Mouse (Mus musculus) induced T-regulatory cell, adult 2 months (primary cell): Measurements from ENCODE around the gene Cdk18.

Source experiments
- DNase-seq: peaks from one replicate; pipeline ENCODE4 v3.0.0-alpha.2; 2012; ENCODE audit warnings: low read depth

Cdk18 gene

DNA sequence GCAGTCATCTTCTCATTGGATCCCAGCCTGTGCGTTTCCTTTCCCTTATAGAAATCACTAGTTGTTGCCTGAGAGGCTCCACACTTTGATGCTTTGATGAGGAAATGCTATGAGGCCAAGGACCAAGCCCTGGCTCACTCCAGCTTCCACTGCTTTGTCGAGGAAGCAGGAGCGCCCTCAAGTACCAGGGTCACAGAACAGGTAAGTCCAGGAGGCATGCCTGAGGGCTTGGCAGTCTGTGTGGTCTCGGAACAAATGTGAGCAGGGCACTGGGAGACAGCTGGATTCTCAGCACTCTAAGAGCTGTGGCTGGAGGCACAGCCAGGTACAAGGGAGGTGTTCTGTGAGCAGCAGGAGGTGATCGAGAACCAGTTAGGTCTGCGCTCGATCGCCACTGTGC lies 27.1 kb downstream of the Cdk18 start:
- no peak for DNase-seq

DNA sequence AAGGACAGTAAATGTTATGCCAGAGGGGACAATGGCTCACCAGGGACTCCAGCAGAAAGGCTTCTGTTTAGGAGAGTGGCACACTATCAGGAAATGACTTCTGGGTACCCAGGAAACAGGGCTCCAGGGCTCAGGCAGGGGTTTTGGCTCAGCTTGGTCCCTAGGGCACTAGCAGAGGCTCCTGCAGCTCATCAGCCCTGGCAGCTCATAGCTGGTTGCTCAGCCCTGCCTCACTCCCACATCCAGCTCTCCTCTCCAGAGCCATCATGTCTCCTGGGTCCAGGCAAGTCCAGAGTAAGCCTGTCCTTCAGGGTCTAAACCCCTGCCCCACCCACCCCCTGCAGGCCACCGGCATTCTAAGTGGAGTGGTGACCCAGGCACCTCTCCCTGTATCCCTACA lies 28.1 kb downstream of the Cdk18 start:
- no peak for DNase-seq

DNA sequence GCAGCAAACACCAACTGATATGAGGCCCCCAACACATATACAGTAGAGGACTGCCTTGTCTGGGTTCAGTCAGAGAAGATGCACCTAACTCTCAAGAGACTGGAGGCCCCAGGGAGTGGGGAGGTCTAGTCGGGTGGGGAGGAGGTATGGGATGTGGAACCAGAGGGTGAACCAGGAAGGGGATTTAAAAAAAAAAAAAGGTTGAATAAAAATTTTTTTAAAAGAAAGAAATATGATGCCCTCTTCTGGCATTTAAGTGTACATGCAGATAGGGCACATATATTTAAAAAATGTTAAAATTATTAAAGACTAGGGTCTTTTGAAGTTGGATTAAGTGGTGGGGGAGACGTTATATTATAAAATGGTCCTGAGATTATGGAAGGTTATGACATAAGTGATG lies 30.1 kb downstream of the Cdk18 start:
- no peak for DNase-seq

DNA sequence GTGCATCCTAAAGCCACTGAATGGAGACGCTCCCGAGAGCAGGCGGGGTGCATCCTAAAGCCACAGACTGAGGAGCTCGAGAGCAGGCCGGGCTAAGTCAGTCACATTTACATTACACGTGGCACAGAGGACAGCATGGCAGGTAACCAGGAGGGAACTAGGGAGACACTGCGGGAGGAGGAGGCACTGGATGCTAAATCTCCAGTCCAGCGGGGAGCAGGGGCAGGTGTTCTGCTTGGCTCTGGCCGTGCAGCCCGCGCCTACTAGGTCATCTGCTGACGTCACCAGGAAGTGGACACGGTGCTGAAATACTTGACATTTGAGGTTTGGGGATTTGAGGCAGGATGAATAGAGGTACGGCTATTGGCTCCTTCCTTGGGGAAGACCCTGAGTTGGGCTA lies 35.1 kb downstream of the Cdk18 start:
- no peak for DNase-seq

DNA sequence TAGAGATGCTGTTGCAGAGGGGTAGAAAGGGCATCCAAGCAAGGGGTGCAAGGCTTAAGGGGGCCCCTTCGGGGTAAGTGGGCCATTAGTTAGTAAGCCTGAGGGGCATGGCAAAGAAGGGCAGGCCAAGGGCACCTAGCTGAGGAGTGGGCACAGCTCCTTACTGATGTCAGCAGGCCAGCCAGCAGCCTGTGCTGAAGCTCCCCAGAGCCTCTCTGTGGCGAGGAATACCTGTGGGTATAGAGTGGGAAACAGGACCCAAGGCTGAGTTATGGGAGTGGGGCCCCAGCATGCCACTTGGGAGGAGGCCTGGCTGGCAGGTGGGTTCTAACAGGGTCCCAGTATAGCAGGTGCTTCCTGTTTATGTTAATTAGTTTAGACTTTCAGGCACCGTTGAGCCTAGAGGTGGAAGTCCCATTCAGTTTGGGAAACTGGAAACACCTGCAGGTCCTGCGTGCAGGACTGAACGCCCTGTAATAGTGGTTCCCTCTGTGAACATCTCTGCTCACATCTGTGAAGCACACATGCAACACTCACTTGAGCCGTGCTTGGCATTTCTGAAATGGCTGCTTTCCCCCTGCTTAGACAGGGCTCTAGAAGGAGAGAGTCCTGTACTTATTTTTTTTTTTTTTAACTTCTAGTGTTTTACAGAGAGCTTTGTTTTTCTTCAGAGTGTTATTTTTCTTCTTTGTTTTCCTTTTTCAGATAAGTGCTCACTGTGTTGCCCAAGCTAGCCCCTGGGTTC lies 37.4 kb downstream of the Cdk18 start:
- no peak for DNase-seq

DNA sequence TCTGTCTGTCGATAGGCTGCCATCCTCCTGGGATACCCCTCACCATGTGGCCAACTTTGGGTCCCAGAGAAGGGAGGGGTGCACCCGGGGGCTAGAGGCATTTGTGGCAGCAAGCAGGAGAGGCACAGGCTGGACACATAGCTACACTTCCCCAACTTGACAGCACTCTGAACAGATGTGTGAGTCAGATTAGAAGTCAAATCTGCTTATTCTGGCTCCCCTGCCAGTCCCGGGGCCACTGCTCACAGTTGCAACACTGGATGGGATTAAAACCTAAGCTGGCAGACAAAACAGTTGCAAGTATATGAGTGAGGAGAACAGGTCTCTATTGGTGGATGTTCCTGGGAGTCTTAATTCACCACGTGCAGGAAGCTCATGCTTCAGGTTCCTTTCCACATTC lies 39.7 kb downstream of the Cdk18 start:
- DNase-seq = no peak

DNA sequence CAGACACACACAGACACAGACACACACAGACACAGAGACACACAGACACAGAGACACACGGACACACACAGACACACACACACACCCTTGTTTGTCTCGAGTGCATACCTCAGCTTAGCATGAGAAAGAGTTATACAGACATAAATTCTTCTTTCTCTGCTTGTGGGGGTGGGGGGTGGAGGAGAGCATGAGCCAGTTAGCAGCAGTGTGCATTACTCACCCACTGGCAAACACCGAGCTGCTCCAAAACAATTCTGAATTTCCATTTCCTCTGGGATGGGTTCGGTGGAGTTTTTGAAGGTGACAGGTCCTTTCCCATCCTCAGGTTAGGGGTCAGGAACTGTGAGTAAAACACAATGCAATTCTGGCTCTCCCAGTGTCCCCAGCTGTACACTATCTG lies 40.5 kb downstream of the Cdk18 start:
- DNase-seq = no peak

DNA sequence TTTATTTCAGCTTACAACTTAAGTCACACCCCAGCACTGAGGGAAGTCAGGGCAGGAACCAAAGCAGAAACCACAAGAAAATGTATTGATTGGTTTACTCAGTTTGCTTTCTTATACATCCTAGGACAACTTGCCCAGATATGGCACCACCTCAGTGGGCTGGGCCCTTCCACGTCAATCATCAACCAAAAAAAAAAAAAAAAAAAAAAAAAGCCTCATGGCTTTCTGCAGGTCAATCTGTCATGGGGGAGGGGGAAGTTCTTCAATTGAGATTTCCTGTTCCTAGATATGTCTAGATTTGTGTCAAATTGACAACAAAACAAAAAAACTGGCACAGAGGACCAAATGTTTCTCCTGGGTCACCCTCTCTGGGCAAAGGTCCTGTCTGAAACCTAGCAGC lies 41.4 kb downstream of the Cdk18 start:
- no peak for DNase-seq

DNA sequence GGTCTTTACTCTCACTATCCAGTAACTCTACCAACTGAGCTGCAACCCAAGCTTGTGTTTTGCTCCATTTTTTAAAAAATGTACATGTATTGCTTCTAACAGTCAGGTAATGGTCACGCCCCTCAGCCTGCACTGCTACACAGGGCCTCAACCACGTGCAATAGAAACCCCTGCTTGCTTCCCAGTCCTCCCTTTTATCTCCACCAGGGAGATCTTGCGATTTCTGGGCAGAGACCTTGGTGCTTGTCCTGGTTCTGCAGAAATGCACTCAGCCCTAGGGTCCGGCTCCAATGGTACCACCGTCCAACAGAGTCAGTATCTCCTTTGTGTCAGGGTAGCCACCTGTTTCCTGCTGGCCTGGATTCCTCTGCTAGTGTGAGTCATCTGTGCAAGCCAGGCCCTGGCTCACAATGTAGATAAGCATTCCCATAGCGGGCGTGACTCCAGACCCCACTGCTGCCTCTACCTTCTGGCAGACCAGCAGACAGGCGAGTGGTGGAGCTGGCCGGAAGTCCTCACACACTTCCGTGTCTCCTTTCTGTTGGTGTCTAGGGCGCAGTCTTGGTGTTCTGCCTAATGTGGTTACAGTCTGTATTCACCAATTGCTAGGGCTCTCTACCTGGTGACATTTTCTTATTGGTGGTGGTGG lies 44.0 kb downstream of the Cdk18 start:
- no peak for DNase-seq

DNA sequence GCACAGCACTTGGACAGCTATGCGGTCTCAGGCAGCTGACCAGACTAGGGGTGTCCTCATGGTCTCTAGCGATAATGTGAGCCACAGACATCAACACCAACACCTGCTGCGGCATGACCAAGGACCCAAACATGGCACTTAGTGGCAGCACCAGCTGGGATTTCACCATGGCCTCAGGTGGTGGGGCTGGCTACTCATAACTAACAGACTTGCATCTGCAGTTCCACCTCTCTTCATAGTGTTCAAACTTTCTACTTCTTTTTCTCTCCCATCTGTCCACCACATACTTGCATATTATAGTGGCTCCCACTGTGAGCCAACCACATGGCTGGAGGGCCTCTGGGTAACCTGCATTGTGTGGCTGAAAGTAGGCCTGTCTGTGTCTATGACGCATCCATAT lies 46.2 kb downstream of the Cdk18 start:
- DNase-seq = no peak

DNA sequence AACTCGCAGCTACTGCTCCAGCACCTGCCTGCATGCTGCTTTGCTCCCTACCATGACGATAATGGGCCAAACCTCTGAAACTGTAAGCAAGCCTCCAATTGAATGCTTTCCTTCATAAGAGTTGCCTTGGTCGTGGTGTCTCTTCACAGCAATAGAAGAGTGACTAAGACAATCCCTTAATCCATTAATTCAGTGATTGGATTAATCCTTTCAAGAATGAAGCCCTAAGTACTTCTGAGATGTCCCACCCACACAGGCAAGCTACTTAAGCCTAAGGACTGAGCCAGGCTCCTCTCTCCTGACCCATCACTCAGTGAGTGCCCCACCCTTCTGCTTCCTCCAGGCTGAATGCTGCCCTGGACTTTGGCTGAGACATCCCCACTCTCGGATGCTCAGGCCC lies 49.2 kb downstream of the Cdk18 start:
- DNase-seq = no peak

DNA sequence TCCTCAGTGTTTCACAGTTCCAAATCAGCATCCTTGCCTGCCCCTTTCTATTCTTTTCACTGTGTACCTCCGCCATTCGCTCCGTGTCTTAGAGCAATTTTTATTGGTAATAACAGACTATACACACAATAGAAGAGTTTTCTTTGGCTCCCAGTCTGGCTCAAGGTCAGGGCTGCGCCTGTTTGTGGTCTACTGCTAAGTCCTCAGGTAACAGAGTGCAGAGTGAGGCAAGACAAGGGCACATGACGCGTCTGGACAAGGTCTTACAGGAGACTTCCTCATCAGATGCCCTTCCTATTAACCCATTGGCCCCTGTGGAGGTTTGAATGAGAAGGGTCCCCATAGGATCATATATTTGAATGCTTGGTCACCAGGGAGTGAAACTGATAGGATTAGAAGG lies 49.7 kb downstream of the Cdk18 start:
- DNase-seq = no peak

DNA sequence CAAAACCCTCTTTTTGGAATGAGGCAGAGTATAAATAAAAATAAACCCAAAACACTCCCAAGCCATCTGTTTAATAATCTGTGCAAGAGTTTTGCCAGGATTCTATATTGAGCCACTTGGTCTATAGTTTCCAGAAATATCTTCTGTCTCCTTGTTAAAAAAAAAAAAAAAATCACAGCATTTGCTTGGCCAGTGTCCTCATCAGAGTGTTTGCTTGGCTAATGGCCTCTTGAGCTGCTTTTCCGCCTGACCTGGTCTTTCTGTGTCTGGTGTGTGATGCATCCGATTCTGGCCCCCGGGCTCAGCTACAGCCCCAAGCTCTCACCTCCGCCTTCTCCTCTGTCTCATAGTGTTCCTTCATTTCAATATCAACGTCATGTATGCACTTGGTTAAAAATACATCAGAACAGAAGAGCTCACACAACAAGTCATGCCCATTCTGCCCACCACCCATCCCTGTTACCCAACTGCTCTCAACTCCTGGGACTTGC lies 51.3 kb downstream of the Cdk18 start:
- DNase-seq = no peak

DNA sequence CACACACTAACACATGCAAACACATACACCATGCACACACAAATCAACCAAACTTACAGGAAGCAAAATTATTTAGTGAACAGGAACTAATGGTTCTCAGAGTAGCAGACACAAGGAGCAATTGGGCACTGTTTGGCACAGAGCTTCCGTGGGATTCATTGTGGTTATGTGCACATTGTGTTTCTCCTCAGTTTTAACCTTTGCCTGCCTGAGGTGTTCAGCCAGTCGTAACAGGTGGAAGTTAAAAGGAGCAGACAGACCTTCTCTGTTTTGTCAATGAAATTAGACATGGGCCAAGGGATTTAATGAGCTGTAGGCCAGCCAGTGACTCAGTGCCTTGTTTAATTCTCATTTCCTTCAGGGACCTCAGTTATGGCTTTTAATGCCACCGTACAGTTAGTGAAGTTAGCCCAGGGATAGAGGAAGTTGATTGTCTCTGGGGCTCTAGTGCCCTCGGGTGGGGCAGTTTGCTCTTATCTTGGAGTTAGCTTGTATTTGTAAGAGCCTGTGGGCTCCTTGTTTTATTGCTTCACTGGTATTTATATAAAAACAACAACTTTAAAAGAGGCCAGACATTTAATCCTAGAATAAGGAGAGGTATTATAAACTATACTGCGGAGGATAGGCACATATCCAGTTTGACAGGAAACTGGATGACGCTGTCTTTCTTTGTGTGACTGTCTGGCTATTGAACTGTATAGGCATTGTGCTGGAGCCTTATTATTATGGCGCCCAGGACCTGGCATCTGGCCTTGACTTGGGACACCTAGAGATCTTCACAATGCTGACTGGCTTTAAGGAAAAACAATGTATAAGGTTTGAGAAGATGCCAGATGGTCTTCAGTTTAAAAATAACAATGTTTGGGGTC lies 54.1 kb downstream of the Cdk18 start:
- DNase-seq = no peak

DNA sequence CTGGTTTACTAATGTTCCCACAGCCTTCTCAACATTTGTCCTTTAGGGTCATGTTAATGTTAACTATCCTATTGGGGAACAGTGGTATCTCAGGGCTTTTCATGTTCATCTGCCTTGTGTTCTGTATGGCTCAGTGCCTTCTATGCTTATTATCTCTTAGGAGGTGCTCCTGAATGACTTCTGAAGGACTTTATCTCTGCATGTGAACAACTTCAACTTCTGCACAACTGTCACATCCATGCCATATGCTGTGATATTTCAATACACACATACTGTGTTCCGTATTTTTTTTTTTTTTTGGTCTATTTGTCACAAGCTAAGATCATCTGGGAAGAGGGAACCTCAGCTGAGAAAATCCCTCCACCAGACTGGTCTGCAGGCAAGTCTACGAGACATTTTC lies 61.1 kb downstream of the Cdk18 start:
- DNase-seq = no peak

DNA sequence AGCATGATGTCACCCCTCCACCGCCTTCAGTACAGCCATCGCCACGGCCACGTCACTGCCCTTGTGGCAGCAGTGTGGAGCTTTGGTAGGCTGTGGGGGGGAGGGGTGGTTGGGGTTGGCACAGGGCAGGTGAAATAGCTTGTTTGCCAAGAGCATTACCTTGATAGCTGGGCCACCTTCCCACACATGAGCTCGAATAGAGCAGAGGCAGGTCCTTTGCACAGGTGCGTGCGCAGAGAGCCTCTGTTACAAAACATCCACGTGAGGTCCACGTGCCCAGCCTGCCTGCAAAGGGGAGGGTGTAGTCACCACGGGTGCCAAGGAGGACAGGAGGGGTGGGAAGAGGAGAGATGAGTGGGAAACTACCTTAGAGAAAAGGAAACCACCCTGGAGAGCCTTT lies 63.9 kb downstream of the Cdk18 start:
- DNase-seq = no peak

DNA sequence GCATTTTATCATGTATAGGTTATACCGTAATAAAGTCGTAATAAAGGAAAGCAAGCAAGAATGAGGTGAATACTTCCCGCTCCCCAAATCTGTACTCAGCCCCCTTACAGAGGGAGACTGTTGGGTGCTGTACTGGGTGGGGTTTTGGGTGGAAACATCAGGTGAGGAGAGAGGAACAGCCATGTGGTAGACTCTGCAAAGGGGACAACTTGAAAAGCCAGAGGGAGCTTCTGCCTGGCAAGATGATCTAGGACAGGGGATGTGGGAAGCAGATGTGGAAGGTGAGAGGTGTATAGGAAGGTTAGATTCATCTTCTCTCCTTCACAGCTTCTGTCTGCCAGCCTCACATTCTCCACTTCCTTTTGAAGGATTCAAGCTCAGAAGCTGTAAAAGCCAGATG lies 68.8 kb downstream of the Cdk18 start:
- DNase-seq = no peak

DNA sequence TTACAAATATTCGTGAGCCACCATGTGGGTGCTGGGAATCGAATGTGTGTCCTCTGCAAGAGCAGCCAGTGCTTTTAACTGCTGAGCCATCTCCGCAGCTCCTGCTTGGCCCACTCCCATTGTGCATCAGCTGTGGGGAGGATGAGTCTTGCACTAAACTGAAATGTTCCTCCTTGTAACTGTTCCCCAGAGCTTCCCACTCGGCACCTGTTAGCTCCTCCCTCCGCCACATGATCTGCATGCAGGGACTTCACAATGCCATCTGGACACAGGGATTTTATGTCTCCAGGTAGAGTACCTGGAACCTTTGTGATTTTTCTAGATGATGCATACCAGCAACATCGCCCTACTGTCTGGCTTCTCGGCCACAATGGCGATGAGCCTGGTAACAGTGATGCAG lies 70.0 kb downstream of the Cdk18 start:
- no peak for DNase-seq

DNA sequence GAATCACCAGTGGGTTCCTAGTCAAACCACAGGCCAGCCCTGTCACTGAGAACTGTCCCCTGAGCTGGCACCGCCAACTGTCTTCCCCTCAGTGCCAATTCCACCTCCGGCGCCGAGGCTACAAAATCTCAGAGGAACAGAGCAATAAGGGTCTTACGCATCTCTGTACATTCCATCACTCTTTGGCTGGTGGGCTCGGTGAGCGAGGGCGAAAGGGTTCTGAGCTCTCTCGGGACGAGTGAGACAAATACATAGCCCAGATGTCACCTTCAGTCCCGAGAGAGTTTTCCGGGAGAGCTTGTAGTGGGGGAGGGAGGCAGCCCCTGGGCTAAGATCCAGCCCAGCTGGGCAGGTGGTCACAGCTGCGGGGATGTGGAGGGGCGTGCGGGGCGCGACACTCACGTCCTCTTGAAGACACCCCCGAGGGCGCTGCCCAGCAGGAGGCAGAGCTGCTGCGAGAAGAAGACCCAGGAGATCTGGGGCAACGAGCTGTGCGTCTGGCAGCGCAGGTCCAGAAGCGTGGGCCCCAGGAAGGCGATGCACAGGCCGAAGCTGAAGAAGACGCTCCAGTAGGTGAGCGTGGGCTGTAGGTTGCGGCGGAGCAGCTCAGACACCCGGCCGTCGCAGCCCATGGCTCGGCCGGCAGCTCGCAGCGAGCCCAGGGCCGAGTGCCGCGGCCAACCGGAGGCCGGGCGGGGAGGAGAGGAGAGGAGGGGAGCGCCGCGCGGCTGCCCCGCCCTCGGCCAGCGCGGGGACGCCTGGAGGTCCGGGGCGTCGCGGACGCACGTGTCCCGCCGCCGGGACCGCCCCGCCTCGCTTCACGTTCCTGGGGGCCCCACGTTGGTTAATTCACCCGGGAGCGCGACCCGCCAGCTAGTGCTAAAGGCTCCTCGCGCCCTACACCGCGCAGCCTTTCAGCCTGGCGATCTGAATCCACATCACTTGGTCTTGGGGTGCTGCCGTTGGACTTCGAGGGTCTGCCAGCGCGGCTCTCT lies 71.9 kb downstream of the Cdk18 start, which contains the start of gene Mfsd4a:
TSS of gene Mfsd4a (minus strand) at position 802 of the 995 bp plus-strand sequence.
- DNase-seq = peak; percentile 22

DNA sequence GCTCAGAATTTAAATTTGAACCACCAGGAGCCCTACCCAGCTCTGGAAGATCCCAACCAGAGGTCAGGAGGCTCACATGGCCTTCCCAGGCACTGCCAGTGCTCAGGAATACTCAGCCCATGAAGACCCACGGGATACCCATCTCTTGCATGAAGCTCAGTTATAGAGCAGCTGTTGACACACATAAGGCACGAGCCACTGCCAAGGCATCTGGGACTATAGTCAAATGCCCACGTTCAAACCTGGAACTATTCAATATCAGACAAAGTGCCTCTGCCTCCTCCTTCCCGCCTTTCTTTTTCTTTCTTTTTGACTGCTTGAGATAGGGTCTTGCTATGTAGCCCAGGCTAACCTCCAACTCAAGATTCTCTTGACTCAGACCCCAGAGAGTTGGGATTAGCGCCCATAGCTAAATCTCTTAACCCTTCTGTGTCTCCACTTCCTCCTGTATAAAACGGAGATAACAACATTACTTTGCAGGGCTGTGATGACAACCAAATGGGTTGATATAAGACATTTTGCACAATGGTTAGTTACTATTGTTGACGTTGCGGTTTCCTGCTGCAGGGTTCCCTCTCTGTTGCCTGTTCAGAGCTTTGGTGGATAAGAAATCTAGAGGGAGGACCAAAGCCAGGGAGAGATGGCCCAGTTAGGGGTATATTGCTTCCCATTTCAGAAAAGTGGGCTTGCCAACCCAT lies 73.9 kb downstream of the Cdk18 start:
- no peak for DNase-seq

DNA sequence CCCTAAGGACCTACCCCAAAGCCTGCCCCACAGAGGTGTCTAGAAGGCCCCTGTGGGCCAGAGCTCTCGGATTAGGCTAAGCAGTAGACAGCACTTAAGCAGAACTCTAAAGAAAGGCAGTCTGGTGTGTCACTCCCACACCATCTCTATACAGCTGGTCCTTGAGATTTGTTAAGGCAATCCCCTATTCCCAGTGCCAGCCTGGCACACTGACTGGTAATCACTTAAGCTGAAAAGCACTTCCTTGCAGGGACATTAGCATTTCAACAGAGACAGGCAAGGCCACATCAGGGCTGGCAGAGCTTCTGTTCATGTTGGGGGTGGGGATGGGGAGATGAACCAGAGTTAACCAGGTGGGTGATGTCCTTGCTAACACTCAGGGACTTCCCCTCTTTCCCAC lies 74.5 kb downstream of the Cdk18 start:
- no peak for DNase-seq
